In genomic region chr7:66058703-66059102, GRCm38 (mm10) we compare ENCODE assay signal across 7 mouse cellular contexts. TPM values are rescaled to one million over a fixed set of nuclear protein-coding genes. Genes with fewer than 3 reads are reported as not detected.
A peak's percentile ranks its signal among the peaks of the same experiment; 100 is the strongest.
DNase-seq lines count a peak whose midpoint lies in the region; ATAC-seq and TF ChIP-seq lines count a peak whose summit lies in the region.

Gene Snrpa1, plus strand, starts transcription at chr7:66059003.

- TF ChIP-seq POLR2A in CH12.LX (IDR thresholded peaks at IDR 0.05; ENCODE audit: low read depth, low read length) = no peak

- H3K9ac ChIP-seq in CH12.LX (ENCODE audit: insufficient read depth, low read depth) = peak within 1 kb of the TSS; percentile 68
- H3K9ac ChIP-seq in forebrain, embryonic 14.5 days (ENCODE audit: low read length) = peak within 1 kb of the TSS; percentile 96
- peak within 1 kb of the TSS; percentile 93; the same call in 1 of the 2 replicates for H3K9ac ChIP-seq in hindbrain, embryonic 12.5 days
- peak within 1 kb of the TSS; percentile 89 for H3K9ac ChIP-seq in liver, embryonic 14.5 days (replicated peaks)

- TF ChIP-seq CTCF in CH12.LX (conservative IDR thresholded peaks at IDR 0.05 in 1 of 2, IDR thresholded peaks at IDR 0.05 in 1 of 2; ENCODE audit: low read depth in 2 of 2, low read length in 2 of 2) (no peak), G1E (IDR thresholded peaks at IDR 0.05; ENCODE audit: low read depth, low read length) (no peak)
- TF ChIP-seq CTCF in liver, embryonic 14.5 days (IDR thresholded peaks at IDR 0.05; ENCODE audit: low read depth) = no peak

- in situ Hi-C loops in CH12.LX (cut with MboI; ENCODE audit: low pct_ligation_motif_present, low pct_unique_long_range_greater_than_20kb, low sequenced_read_pairs) = loop anchor here (10.0 kb wide), 1 partner anchor 344 kb away; no protein-coding TSS in a partner anchor

- H3K9me3 ChIP-seq in CH12.LX (replicated peaks; ENCODE audit: low read length) (no peaks in the 10 kb centered on the region), G1E (replicated peaks) (no peaks in the 10 kb centered on the region)
- H3K9me3 ChIP-seq in forebrain, embryonic 14.5 days (replicated peaks; ENCODE audit: control insufficient read depth, low read length) = no peaks in the 10 kb centered on the region
- no peaks in the 10 kb centered on the region for H3K9me3 ChIP-seq in hindbrain, embryonic 12.5 days (replicated peaks)
- H3K9me3 ChIP-seq in liver, embryonic 14.5 days (ENCODE audit: control insufficient read depth, low read length) = no peaks in the 10 kb centered on the region

- peaks cover 4 to 22% of the 10 kb centered on the region in 2 experiments; a peak in 3 of 4 replicates for H3K4me1 ChIP-seq in CH12.LX (ENCODE audit: control insufficient read depth in 1 of 2, insufficient read depth in 2 of 2)
- peaks cover 32% of the 10 kb centered on the region for H3K4me1 ChIP-seq in G1E (ENCODE audit: insufficient read depth, low read depth, low read length)
- peaks cover 13% of the 10 kb centered on the region for H3K4me1 ChIP-seq in forebrain, embryonic 14.5 days (ENCODE audit: control insufficient read depth, insufficient read depth, low read length)
- H3K4me1 ChIP-seq in hindbrain, embryonic 12.5 days = peaks cover 19% of the 10 kb centered on the region
- H3K4me1 ChIP-seq in liver, embryonic 14.5 days (replicated peaks; ENCODE audit: control insufficient read depth in 2 of 2, insufficient read depth in 2 of 2, low read length in 1 of 2) = peaks cover 7 to 11% of the 10 kb centered on the region in 2 experiments; a peak in 3 of 4 replicates

- H3K4me3 ChIP-seq in CH12.LX (replicated peaks in 1 of 3; ENCODE audit: low read depth in 2 of 3, low read length in 2 of 3, poor library complexity in 1 of 3) = peak within 1 kb of the TSS; percentile 70 to 93 (median 93)
- peak within 1 kb of the TSS; percentile 96 for H3K4me3 ChIP-seq in G1E (ENCODE audit: low read depth, low read length)
- peak within 1 kb of the TSS; percentile 89; the same call in 1 of the 2 replicates for H3K4me3 ChIP-seq in forebrain, embryonic 14.5 days (ENCODE audit: low read depth, low read length)
- peak within 1 kb of the TSS; percentile 95 for H3K4me3 ChIP-seq in hindbrain, embryonic 12.5 days
- peak within 1 kb of the TSS; percentile 72 to 82 for H3K4me3 ChIP-seq in liver, embryonic 14.5 days (ENCODE audit: insufficient read depth in 1 of 2, low read depth in 2 of 2, low read length in 2 of 2)

- no peak for TF ChIP-seq RAD21 in CH12.LX (IDR thresholded peaks at IDR 0.05; ENCODE audit: low read depth, low read length)

- H3K27me3 ChIP-seq in CH12.LX (replicated peaks) = peaks cover 2% of the 10 kb centered on the region
- H3K27me3 ChIP-seq in G1E (ENCODE audit: insufficient read depth, low read length) = no peaks in the 10 kb centered on the region
- no peaks in the 10 kb centered on the region for H3K27me3 ChIP-seq in forebrain, embryonic 14.5 days (replicated peaks; ENCODE audit: control insufficient read depth, insufficient read depth, low read length)
- no peaks in the 10 kb centered on the region; the same call in 1 of the 2 replicates for H3K27me3 ChIP-seq in hindbrain, embryonic 12.5 days
- no peaks in the 10 kb centered on the region for H3K27me3 ChIP-seq in liver, embryonic 14.5 days (ENCODE audit: control insufficient read depth, insufficient read depth, low read length)

- H3K36me3 ChIP-seq in CH12.LX (replicated peaks in 1 of 2; ENCODE audit: control insufficient read depth in 1 of 2, insufficient read depth in 1 of 2, low read length in 1 of 2) (peaks cover 4 to 16% of the 10 kb centered on the region in 2 experiments), G1E (replicated peaks) (peaks cover 17% of the 10 kb centered on the region)
- H3K36me3 ChIP-seq in forebrain, embryonic 14.5 days (ENCODE audit: control insufficient read depth, insufficient read depth, low read length) = peaks cover 15% of the 10 kb centered on the region
- peaks cover 8% of the 10 kb centered on the region for H3K36me3 ChIP-seq in hindbrain, embryonic 12.5 days
- peaks cover 14% of the 10 kb centered on the region for H3K36me3 ChIP-seq in liver, embryonic 14.5 days (replicated peaks; ENCODE audit: control insufficient read depth, insufficient read depth, low read depth)

- TF ChIP-seq EP300 in CH12.LX (IDR thresholded peaks at IDR 0.05; ENCODE audit: low read length) = no peak
- no peak for TF ChIP-seq EP300 in liver, embryonic 14.5 days (IDR thresholded peaks at IDR 0.05; ENCODE audit: low read depth)

- 75% methylated on average over 1 of the region's 1 CpGs for WGBS in forebrain, embryonic 14.5 days
- 72% methylated on average over 1 of the region's 1 CpGs for WGBS in hindbrain, embryonic 12.5 days
- WGBS in liver, embryonic 14.5 days (ENCODE audit: insufficient replicate concordance) = 71% methylated on average over 1 of the region's 1 CpGs

- dilution Hi-C loops in CH12.LX (cut with MboI; ENCODE audit: extremely low pct_ligation_motif_present, extremely low pct_unique_long_range_greater_than_20kb, low sequenced_read_pairs) = no loop called here

- DNase-seq in CH12.LX (ENCODE audit: extremely low read depth) (no peak), G1E (ENCODE audit: low spot score) (no peak)
- DNase-seq in forebrain, embryonic 14.5 days (ENCODE audit: low spot score) = no peak
- DNase-seq in liver, embryonic 14.5 days (ENCODE audit: low read depth in 3 of 3, low spot score in 3 of 3) = no peak
- no peak for DNase-seq in yolk sac, embryonic 10.5 days (ENCODE audit: low spot score)
- DNase-seq in right cerebral cortex, postnatal 10 days (ENCODE audit: low spot score in 2 of 2) = no peak

- H3K27ac ChIP-seq in CH12.LX (ENCODE audit: insufficient read depth, low read depth) = no peak within 1 kb of the TSS
- no peak within 1 kb of the TSS for H3K27ac ChIP-seq in forebrain, embryonic 14.5 days (ENCODE audit: low read depth, low read length)
- no peak within 1 kb of the TSS for H3K27ac ChIP-seq in hindbrain, embryonic 12.5 days
- peak within 1 kb of the TSS; percentile 21; the same call in 1 of the 2 replicates for H3K27ac ChIP-seq in liver, embryonic 14.5 days

- H3K4me2 ChIP-seq in CH12.LX (ENCODE audit: insufficient read depth, low read depth, poor library complexity, severe bottlenecking) = peak within 1 kb of the TSS; percentile 67
- H3K4me2 ChIP-seq in forebrain, embryonic 14.5 days (ENCODE audit: low read length) = peak within 1 kb of the TSS; percentile 89
- H3K4me2 ChIP-seq in hindbrain, embryonic 12.5 days (replicated peaks) = peak within 1 kb of the TSS; percentile 88
- peak within 1 kb of the TSS; percentile 68 for H3K4me2 ChIP-seq in liver, embryonic 14.5 days (ENCODE audit: low read depth)

- peaks cover 35% of the 10 kb centered on the region for H3K79me2 ChIP-seq in CH12.LX (replicated peaks; ENCODE audit: control insufficient read depth, extremely low read depth, insufficient read depth, poor library complexity, severe bottlenecking)

- ATAC-seq in G1E (ENCODE audit: extremely low read depth, insufficient number of reproducible peaks, low FRiP score, poor library complexity, severe bottlenecking) = no peak
- no peak for ATAC-seq in forebrain, embryonic 14.5 days
- ATAC-seq in hindbrain, embryonic 12.5 days (ENCODE audit: low FRiP score) = no peak
- ATAC-seq in liver, embryonic 14.5 days (ENCODE audit: insufficient read depth) = no peak

TF ChIP-seq in CH12.LX, 34 proteins besides CTCF, POLR2A, EP300 and RAD21:
- TF ChIP-seq MAX (IDR thresholded peaks at IDR 0.05; ENCODE audit: low read length) (no peak), TCF12 (IDR thresholded peaks at IDR 0.05; ENCODE audit: low read depth, low read length) (no peak), CHD1 (IDR thresholded peaks at IDR 0.05; ENCODE audit: low read depth, low read length) (no peak), CHD2 (IDR thresholded peaks at IDR 0.05; ENCODE audit: low read length) (no peak), USF1 (IDR thresholded peaks at IDR 0.05; ENCODE audit: low read depth, low read length) (no peak), E2F4 (IDR thresholded peaks at IDR 0.05; ENCODE audit: insufficient replicate concordance, low read depth, low read length) (no peak), JUND (conservative IDR thresholded peaks at IDR 0.05; ENCODE audit: low read depth, low read length) (no peak)

RNA-seq across cellular contexts. Expression of gene Snrpa1, which starts in this region (rescaled TPM):
- total RNA-seq in CH12.LX (2012; rRNA removed) = 146 and 218 TPM in 2 replicates
- total RNA-seq in CH12.LX (2014; rRNA removed) = 189 and 212 TPM in 2 replicates
- 189 and 207 TPM in 2 replicates for polyA plus RNA-seq in CH12.LX (2012; ENCODE audit: insufficient read length, low read depth)
- total RNA-seq in G1E (2014; fragmentation: Nextera tagmentation) = 92.9 and 116 TPM in 2 replicates
- total RNA-seq in G1E (2017) = 157 and 167 TPM in 2 replicates
- 130 and 151 TPM in 2 replicates for polyA plus RNA-seq in G1E (2012)
- polyA plus RNA-seq in forebrain, embryonic 14.5 days (2014; fragmentation: Nextera tagmentation; extraction: Ambion mirVana) = 151 and 157 TPM in 2 replicates
- 174 and 175 TPM in 2 replicates for polyA plus RNA-seq in hindbrain, embryonic 12.5 days (2016; fragmentation: Nextera tagmentation; extraction: Ambion mirVana)
- 23.5 and 43.9 TPM in 2 replicates for polyA plus RNA-seq in liver, embryonic 14.5 days (2012; rRNA removed)
- polyA plus RNA-seq in liver, embryonic 14.5 days (2014; fragmentation: Nextera tagmentation; extraction: Ambion mirVana) = 88.4 and 94.2 TPM in 2 replicates
